Mouse (Mus musculus): Measurements from ENCODE around the gene Oosp3. TPM values are rescaled to one million over a fixed set of nuclear protein-coding genes. Genes with fewer than 3 reads are reported as not detected.

Oosp3 gene
- polyA plus RNA-seq, 1 experiment from 2014 or later = not detected

Other genes starting within 250 kb of the Oosp3 start
- gene Ms4a6c, start 227.7 kb upstream of the Oosp3 start, polyA plus RNA-seq (2015; fragmentation: Nextera tagmentation; extraction: Ambion mirVana) = 3.2 and 4.2 TPM in 2 replicates
- not detected in 2 replicates for gene Gm8369, start 211.1 kb upstream of the Oosp3 start, polyA plus RNA-seq (2015; fragmentation: Nextera tagmentation; extraction: Ambion mirVana)
- 4.8 and 7.9 TPM in 2 replicates for gene Ms4a6b, start 180.5 kb upstream of the Oosp3 start, polyA plus RNA-seq (2015; fragmentation: Nextera tagmentation; extraction: Ambion mirVana)
- 0.93 and 1.1 TPM in 2 replicates for gene Ms4a4d, start 160.3 kb upstream of the Oosp3 start, polyA plus RNA-seq (2015; fragmentation: Nextera tagmentation; extraction: Ambion mirVana)
- 3.6 and 4.0 TPM in 2 replicates for gene Ms4a6d, start 92.2 kb upstream of the Oosp3 start, polyA plus RNA-seq (2015; fragmentation: Nextera tagmentation; extraction: Ambion mirVana)
- gene Ms4a2, start 73.3 kb upstream of the Oosp3 start, polyA plus RNA-seq (2015; fragmentation: Nextera tagmentation; extraction: Ambion mirVana) = 0.09 and 0.10 TPM in 2 replicates
- gene Ms4a3, start 56.2 kb upstream of the Oosp3 start, polyA plus RNA-seq (2015; fragmentation: Nextera tagmentation; extraction: Ambion mirVana) = 0.14 and 0.15 TPM in 2 replicates
- gene Oosp2, start 36.5 kb upstream of the Oosp3 start, polyA plus RNA-seq (2015; fragmentation: Nextera tagmentation; extraction: Ambion mirVana) = not detected in 2 replicates
- not detected in 2 replicates for gene Oosp1, start 5.9 kb upstream of the Oosp3 start, polyA plus RNA-seq (2015; fragmentation: Nextera tagmentation; extraction: Ambion mirVana)
- gene Gif, start 50.5 kb downstream of the Oosp3 start, polyA plus RNA-seq (2015; fragmentation: Nextera tagmentation; extraction: Ambion mirVana) = not detected in 2 replicates
- 66.1 and 70.5 TPM in 2 replicates for gene Mrpl16, start 73.3 kb downstream of the Oosp3 start, polyA plus RNA-seq (2015; fragmentation: Nextera tagmentation; extraction: Ambion mirVana)
- gene Stx3, start 122.3 kb downstream of the Oosp3 start, polyA plus RNA-seq (2015; fragmentation: Nextera tagmentation; extraction: Ambion mirVana) = 6.2 and 6.4 TPM in 2 replicates
- not detected in 2 replicates for gene Olfr1417, start 142.2 kb downstream of the Oosp3 start, polyA plus RNA-seq (2015; fragmentation: Nextera tagmentation; extraction: Ambion mirVana)
- gene Olfr1418, start 164.0 kb downstream of the Oosp3 start, polyA plus RNA-seq (2015; fragmentation: Nextera tagmentation; extraction: Ambion mirVana) = not detected in 2 replicates
- not detected in 2 replicates for gene Olfr1419, start 178.1 kb downstream of the Oosp3 start, polyA plus RNA-seq (2015; fragmentation: Nextera tagmentation; extraction: Ambion mirVana)
- gene Olfr1420, start 189.5 kb downstream of the Oosp3 start, polyA plus RNA-seq (2015; fragmentation: Nextera tagmentation; extraction: Ambion mirVana) = 0.12 TPM in 1 of 2 replicates, not detected in the other
- gene Patl1, start 215.3 kb downstream of the Oosp3 start, polyA plus RNA-seq (2015; fragmentation: Nextera tagmentation; extraction: Ambion mirVana) = 19.1 and 21.0 TPM in 2 replicates

Data from heart, embryonic 16.5 days (tissue).